Mouse (Mus musculus) midbrain, embryonic 15.5 days (tissue): Measurements from ENCODE around the gene Zgrf1. TPM values are rescaled to one million over a fixed set of nuclear protein-coding genes. Genes with fewer than 3 reads are reported as not detected.

ENCODE experiments used
- ATAC-seq: fragments of 200-750 bp; cut with Nextera tagmentation; replicated peaks from 2 replicates; pipeline ENCODE4 v1.8.0; 2017; ENCODE audit warnings: moderate TSS enrichment
- H3K27ac ChIP-seq: fragments of 300-500 bp; sonication (generic); 2 replicates; pipeline ENCODE4 v1.5.1; 2015; ENCODE audit warnings: mild to moderate bottlenecking, inconsistent platforms
- H3K27me3 ChIP-seq: fragments of 300-500 bp; sonication (generic); replicated peaks from 2 replicates; pipeline ENCODE4 v1.6.1; 2015; ENCODE audit warnings: inconsistent platforms
- H3K36me3 ChIP-seq: fragments of 300-500 bp; sonication (generic); replicated peaks from 2 replicates; pipeline ENCODE4 v1.6.1; 2015; ENCODE audit warnings: inconsistent platforms
- H3K4me1 ChIP-seq: fragments of 300-500 bp; sonication (generic); 2 replicates; pipeline ENCODE4 v1.6.1; 2015; ENCODE audit warnings: inconsistent platforms
- H3K4me2 ChIP-seq: fragments of 300-500 bp; sonication (generic); 2 replicates; pipeline ENCODE4 v1.6.1; 2015; ENCODE audit warnings: inconsistent platforms, mild to moderate bottlenecking, moderate library complexity
- H3K4me3 ChIP-seq: fragments of 300-500 bp; sonication (generic); 2 replicates; pipeline ENCODE4 v1.5.1; 2015; ENCODE audit warnings: mild to moderate bottlenecking, inconsistent platforms
- H3K9ac ChIP-seq: fragments of 300-500 bp; sonication (generic); 2 replicates; pipeline ENCODE4 v1.6.1; 2015; ENCODE audit warnings: mild to moderate bottlenecking, inconsistent platforms
- H3K9me3 ChIP-seq: fragments of 300-500 bp; sonication (generic); 2 replicates; pipeline ENCODE4 v1.6.1; 2016; ENCODE audit warnings: inconsistent platforms
- WGBS: fragments of 180-500 bp; shearing (Covaris S2); methylation state at CpG from one replicate; pipeline ENCODE4 v1.1.7; 2015; ENCODE audit warnings: mixed read lengths; 5-methylcytosine and 5-hydroxymethylcytosine counted together
- polyA plus RNA-seq: library from polyadenylated mRNA; unstranded; fragments of >200 nt; fragmentation: Nextera tagmentation; extraction: Ambion mirVana; gene quantifications from 2 replicates; pipeline ENCODE4 v1.2.1, GENCODE M21; 2015

Zgrf1 gene
- polyA plus RNA-seq, 1 experiment from 2014 or later: 3.3 TPM

GRCm38 (mm10) chr3:127597136-127597535, 43.8 kb downstream of the Zgrf1 start:
- H3K36me3 ChIP-seq: no peaks in the 10 kb centered on the region
- H3K4me3 ChIP-seq: no peak overlapping the region
- no peaks in the 10 kb centered on the region for H3K9me3 ChIP-seq
- no peak overlapping the region for H3K9ac ChIP-seq
- ATAC-seq: no peak
- no peak overlapping the region for H3K27ac ChIP-seq
- 90% methylated on average over 1 of the region's 1 CpGs for WGBS
- H3K27me3 ChIP-seq: no peaks in the 10 kb centered on the region
- H3K4me1 ChIP-seq: no peaks in the 10 kb centered on the region
- H3K4me2 ChIP-seq: no peak overlapping the region

- WGBS: 93% methylated on average over 2 of the region's 2 CpGs
- H3K9me3 ChIP-seq: no peaks in the 10 kb centered on the region
These were observed 54.8 kb downstream of the Zgrf1 start for GRCm38 (mm10) chr3:127608109-127608508.

DNA sequence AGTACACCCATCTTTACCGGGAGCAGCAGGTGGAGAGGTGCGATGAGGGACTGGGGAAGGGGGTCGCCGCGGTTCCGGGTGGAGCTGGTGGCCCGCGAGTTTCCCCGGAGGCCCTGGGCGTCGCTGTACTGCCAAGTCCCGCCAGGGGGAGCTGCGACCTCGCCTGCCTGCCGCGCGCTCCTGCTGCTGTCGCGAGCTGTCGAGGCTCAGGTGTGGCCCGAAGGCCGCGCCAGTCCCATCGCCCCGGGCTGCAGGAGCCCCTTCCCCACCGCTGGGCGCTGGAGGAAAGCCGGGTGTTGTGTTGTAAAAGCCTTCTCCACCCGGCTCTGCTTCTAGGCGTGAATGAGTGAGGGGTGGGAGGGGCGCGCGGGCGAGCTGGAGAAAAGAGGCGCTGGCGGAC, 72.0 kb downstream of the Zgrf1 start:
- Histone ChIP-seq H3K36me3 (no peaks in the 10 kb centered on the region), H3K4me3 (peak overlapping the region; percentile 39), H3K4me1 (peaks cover 27% of the 10 kb centered on the region; the same call in 1 of the 2 replicates), H3K9ac (no peak overlapping the region; the same call in 1 of the 2 replicates), H3K4me2 (peak overlapping the region; percentile 61), H3K9me3 (no peaks in the 10 kb centered on the region), H3K27ac (no peak overlapping the region), H3K27me3 (peaks cover 60% of the 10 kb centered on the region)
- peak; percentile 86 for ATAC-seq
- under 1% methylated on average over 36 of the region's 36 CpGs for WGBS

More at GRCm38 (mm10) chr3:127608109-127608508, 54.8 kb downstream of the Zgrf1 start:
- Histone ChIP-seq H3K27me3 (no peaks in the 10 kb centered on the region), H3K4me3 (no peak overlapping the region), H3K27ac (no peak overlapping the region), H3K9ac (no peak overlapping the region), H3K36me3 (no peaks in the 10 kb centered on the region), H3K4me2 (no peak overlapping the region), H3K4me1 (no peaks in the 10 kb centered on the region)
- no peak for ATAC-seq

- ATAC-seq: peak; percentile 52
- Histone ChIP-seq H3K27ac (no peak overlapping the region), H3K36me3 (no peaks in the 10 kb centered on the region), H3K9ac (no peak overlapping the region; the same call in 1 of the 2 replicates), H3K4me1 (peaks cover 27% of the 10 kb centered on the region; the same call in 1 of the 2 replicates), H3K4me2 (peak overlapping the region; percentile 61), H3K9me3 (no peaks in the 10 kb centered on the region), H3K4me3 (peak overlapping the region; percentile 39), H3K27me3 (peaks cover 61% of the 10 kb centered on the region)
- under 1% methylated on average over 28 of the region's 28 CpGs for WGBS
These were observed 72.6 kb downstream of the Zgrf1 start for GRCm38 (mm10) chr3:127625701-127626399.

DNA sequence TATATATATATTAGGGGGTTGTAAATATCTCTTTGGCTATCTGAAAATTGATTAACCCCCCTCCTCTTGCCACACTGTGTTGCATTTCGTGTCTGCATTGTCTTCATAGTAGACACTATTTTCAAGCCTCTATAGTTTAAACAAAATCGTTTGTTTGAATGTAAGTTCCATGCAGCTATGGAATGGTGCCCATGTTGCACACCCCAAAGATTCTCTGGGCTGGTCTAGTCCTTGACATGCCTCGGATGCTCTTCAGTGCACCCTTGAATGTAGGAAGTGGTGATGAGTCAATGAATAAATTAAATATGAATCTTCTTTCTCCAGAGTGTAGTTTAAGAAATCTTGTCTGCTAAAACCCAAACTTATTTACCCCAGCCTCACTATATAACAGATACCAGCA, 73.2 kb downstream of the Zgrf1 start:
- Histone ChIP-seq H3K36me3 (no peaks in the 10 kb centered on the region), H3K4me2 (no peak overlapping the region), H3K27me3 (peaks cover 62% of the 10 kb centered on the region), H3K27ac (no peak overlapping the region), H3K4me1 (peaks cover 32% of the 10 kb centered on the region), H3K9me3 (no peaks in the 10 kb centered on the region), H3K9ac (no peak overlapping the region), H3K4me3 (no peak overlapping the region)
- no peak for ATAC-seq
- WGBS: 8% methylated on average over 3 of the region's 3 CpGs

DNA sequence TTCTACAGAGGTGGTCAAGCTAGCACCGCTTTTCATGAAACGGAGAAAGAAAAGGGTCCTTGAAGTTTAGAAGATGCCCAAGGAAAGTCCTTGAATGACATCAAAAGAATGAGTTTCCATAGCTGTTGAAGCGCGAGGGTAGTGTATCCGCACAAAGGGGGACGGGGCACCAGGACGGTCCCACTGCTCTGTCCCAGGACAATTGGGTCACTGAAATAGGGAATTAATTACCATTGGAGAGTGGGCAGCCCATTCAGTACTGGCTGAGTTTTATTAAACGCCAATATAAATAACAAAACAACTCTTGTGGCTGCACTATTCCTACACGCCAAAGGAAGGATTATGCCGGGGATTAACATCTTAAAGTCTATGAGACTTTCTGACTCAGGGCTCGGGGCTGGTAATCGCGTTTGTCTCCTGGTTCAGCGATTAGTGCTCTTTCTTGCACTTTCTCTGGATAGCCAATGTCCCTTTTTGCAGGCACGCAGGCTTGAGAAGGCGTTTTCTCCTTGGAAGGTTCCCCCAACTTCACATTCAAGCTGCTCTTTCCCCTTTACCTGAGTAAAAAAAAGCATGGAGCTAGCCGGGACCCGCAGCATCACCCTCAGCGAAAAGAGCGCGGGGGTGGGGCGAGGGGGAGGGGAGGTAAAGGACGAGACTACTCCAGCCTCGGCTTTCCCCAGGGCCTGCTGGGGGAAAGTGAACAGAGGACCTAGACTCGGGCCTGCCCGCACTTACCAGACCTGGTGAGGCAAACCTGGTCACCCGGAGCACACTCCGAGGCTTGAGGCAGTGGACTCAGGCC, 74.1 kb downstream of the Zgrf1 start:
- Histone ChIP-seq H3K9me3 (no peaks in the 10 kb centered on the region), H3K27ac (no peak overlapping the region), H3K4me3 (no peak overlapping the region), H3K4me1 (peaks cover 40% of the 10 kb centered on the region), H3K4me2 (peak overlapping the region; percentile 32; the same call in 1 of the 2 replicates), H3K36me3 (no peaks in the 10 kb centered on the region), H3K9ac (no peak overlapping the region), H3K27me3 (peaks cover 59% of the 10 kb centered on the region)
- no peak; the same call in 1 of the 2 replicates for ATAC-seq
- under 1% methylated on average over 28 of the region's 28 CpGs for WGBS

DNA sequence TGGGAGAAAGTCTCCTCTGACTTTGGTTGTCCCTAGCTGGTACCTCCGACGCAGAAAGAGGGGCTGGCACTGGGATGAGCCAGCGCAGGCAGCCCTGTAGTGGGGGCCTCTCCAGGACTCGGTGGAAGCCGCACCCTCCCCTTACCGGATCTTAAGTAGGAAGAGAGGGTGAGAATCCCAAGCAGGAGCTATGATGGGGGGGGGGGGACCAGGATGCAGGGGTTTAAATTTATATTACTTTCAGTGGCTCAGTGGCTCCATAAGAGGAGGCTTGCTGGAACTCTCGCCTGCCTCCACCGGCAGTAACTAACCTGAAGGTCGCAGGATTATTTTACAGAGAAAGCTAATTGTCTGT, 74.6 kb downstream of the Zgrf1 start:
- no peaks in the 10 kb centered on the region for H3K36me3 ChIP-seq
- no peak overlapping the region for H3K9ac ChIP-seq
- peaks cover 62% of the 10 kb centered on the region for H3K27me3 ChIP-seq
- H3K4me2 ChIP-seq: peak overlapping the region; percentile 32; the same call in 1 of the 2 replicates
- ATAC-seq: no peak
- H3K27ac ChIP-seq: no peak overlapping the region
- 0% methylated on average over 9 of the region's 9 CpGs for WGBS
- no peaks in the 10 kb centered on the region for H3K9me3 ChIP-seq
- peaks cover 45% of the 10 kb centered on the region for H3K4me1 ChIP-seq
- H3K4me3 ChIP-seq: no peak overlapping the region

DNA sequence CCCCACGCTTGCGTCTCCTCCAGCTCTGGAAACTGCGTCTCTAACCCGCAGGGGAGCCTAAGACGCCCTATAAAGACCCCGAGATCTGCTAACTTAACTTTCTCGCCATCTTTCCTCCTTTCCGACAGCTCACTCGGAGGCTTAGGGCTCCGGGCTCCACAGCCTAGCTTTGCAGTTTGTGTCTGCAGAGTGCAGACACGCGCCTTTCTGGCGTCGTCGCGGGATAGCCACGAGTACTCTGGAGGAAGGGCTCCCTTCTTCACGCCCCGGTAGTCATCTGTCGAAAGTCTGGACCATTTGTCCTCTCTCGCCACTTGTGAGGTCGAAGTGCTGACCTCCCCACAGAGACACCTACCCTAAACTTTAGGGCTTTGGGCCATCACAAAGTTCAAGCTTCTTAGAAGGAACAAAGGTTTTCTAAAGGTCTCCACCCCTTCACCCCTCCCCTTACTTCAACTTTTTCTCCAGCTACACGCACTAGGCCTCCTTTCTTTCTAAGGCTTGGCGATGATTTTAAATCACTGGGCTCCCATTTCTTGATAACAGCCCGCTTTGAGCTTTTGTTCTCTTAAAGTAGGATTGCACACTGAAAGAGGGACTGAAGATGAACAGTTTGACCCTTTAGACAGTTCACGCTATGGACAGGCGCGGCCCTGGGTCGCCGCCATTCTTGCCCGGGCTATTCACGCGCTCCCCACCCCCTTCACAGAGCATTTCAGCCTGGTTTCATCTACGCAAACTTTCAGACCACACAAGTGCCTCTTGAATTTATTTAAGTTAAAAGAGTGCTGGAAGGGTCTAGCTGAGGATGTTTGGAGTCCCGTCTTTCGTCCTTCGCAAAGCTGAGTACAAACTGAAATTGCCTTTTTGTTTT, 75.3 kb downstream of the Zgrf1 start:
- ATAC-seq: no peak
- WGBS: 2% methylated on average over 37 of the region's 37 CpGs
- H3K4me2 ChIP-seq: peak overlapping the region; percentile 32; the same call in 1 of the 2 replicates
- H3K4me3 ChIP-seq: no peak overlapping the region
- H3K27ac ChIP-seq: no peak overlapping the region
- H3K9ac ChIP-seq: no peak overlapping the region
- H3K9me3 ChIP-seq: no peaks in the 10 kb centered on the region
- peaks cover 51% of the 10 kb centered on the region for H3K4me1 ChIP-seq
- H3K36me3 ChIP-seq: no peaks in the 10 kb centered on the region
- peaks cover 59% of the 10 kb centered on the region for H3K27me3 ChIP-seq

- Histone ChIP-seq H3K4me1 (peaks cover 66% of the 10 kb centered on the region), H3K27me3 (peaks cover 50% of the 10 kb centered on the region)
These were observed 76.9 kb downstream of the Zgrf1 start for GRCm38 (mm10) chr3:127630190-127630589.

DNA sequence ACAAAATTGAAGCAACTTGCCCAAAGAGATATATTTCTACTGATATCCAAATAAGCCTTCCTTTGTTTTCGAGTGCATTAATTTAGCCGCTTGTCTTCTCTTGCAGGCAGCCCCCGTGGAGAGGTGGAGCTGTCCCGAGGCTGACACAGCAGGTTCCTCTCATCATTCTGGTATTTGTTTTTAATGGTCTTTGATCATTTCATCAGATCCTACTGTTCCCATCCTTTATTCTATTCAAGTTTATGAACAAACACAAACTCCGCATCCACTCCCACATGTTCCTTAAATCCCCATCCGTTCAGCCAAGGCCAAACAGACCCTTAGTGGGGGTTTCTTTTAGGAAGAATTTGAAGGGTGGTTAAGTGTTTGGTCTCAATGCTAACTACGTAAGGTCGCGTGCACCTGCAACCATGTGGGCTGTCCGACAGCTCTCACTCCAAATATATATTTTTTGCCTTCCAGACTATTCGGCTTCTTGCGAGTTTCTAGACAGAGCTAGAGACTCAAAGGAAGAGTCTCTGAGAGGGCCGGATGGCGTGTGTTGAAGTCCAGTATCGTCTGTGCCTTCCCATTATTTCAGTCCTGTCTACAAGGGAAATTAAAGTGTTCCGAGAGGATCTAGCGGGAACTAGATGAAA, 77.6 kb downstream of the Zgrf1 start:
- 4% methylated on average over 17 of the region's 17 CpGs for WGBS
- Histone ChIP-seq H3K9me3 (no peaks in the 10 kb centered on the region), H3K4me1 (peaks cover 63% of the 10 kb centered on the region), H3K4me3 (no peak overlapping the region), H3K27me3 (peaks cover 52% of the 10 kb centered on the region), H3K9ac (no peak overlapping the region), H3K27ac (no peak overlapping the region), H3K4me2 (peak overlapping the region; percentile 15; the same call in 1 of the 2 replicates), H3K36me3 (no peaks in the 10 kb centered on the region)
- ATAC-seq: no peak

More at GRCm38 (mm10) chr3:127630190-127630589, 76.9 kb downstream of the Zgrf1 start:
- Histone ChIP-seq H3K9me3 (no peaks in the 10 kb centered on the region), H3K27ac (no peak overlapping the region), H3K9ac (no peak overlapping the region), H3K4me3 (no peak overlapping the region), H3K4me2 (no peak overlapping the region), H3K36me3 (no peaks in the 10 kb centered on the region)
- WGBS: 9% methylated on average over 1 of the region's 1 CpGs
- ATAC-seq: no peak

DNA sequence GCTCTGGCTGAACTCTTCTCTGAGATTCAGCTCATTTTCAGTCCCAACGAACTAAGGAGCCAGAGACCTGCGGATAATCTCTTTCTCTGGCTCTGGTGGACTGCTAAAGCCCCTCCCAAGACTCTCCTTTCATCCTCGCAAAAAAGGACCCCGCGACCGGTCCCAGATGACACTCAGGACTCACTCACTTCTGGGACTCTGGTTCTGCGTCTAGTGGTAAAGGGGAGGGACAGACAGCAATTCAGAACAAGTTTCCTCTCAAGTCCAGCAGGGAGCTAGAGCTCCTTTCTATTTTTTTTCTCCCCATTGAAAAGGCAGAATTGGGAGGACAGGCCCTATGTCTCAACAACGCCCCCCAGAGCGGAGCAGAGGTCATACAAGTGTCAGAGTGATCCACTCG, 78.3 kb downstream of the Zgrf1 start:
- H3K9ac ChIP-seq: no peak overlapping the region
- ATAC-seq: no peak
- peak overlapping the region; percentile 94 for H3K4me2 ChIP-seq
- no peaks in the 10 kb centered on the region for H3K36me3 ChIP-seq
- WGBS: under 1% methylated on average over 10 of the region's 10 CpGs
- H3K4me3 ChIP-seq: peak overlapping the region; percentile 59; the same call in 1 of the 2 replicates
- H3K27ac ChIP-seq: no peak overlapping the region
- peaks cover 53% of the 10 kb centered on the region for H3K27me3 ChIP-seq
- peaks cover 60% of the 10 kb centered on the region for H3K4me1 ChIP-seq
- no peaks in the 10 kb centered on the region for H3K9me3 ChIP-seq
